Mouse (Mus musculus) kidney, adult 11 months (tissue): Measurements from ENCODE around the gene Acin1.
A peak's percentile ranks its signal among the peaks of the same experiment; 100 is the strongest.

ENCODE experiments used
- DNase-seq: peaks from one replicate; pipeline ENCODE4 v3.0.0; 2022

Gene Acin1

GRCm38 (mm10) chr14:54603686-54604085 is 83.0 kb downstream of the Acin1 start:
- DNase-seq = no peak

GRCm38 (mm10) chr14:54603038-54603654 is 83.6 kb downstream of the Acin1 start:
- DNase-seq = peak; percentile 97

- DNase-seq = no peak
Measured at GRCm38 (mm10) chr14:54602613-54603012, 84.1 kb downstream of the Acin1 start.

GRCm38 (mm10) chr14:54601601-54602000 is 85.1 kb downstream of the Acin1 start:
- no peak for DNase-seq

- no peak for DNase-seq
Measured at GRCm38 (mm10) chr14:54597084-54597483, 89.6 kb downstream of the Acin1 start.

GRCm38 (mm10) chr14:54594631-54595414 is 91.9 kb downstream of the Acin1 start:
- no peak for DNase-seq

GRCm38 (mm10) chr14:54594055-54594454 is 92.7 kb downstream of the Acin1 start:
- DNase-seq = no peak

GRCm38 (mm10) chr14:54592319-54592934 is 94.3 kb downstream of the Acin1 start:
- no peak for DNase-seq
